Mouse (Mus musculus): Measurements from ENCODE around the gene Slc7a1.

Gene Slc7a1

DNA sequence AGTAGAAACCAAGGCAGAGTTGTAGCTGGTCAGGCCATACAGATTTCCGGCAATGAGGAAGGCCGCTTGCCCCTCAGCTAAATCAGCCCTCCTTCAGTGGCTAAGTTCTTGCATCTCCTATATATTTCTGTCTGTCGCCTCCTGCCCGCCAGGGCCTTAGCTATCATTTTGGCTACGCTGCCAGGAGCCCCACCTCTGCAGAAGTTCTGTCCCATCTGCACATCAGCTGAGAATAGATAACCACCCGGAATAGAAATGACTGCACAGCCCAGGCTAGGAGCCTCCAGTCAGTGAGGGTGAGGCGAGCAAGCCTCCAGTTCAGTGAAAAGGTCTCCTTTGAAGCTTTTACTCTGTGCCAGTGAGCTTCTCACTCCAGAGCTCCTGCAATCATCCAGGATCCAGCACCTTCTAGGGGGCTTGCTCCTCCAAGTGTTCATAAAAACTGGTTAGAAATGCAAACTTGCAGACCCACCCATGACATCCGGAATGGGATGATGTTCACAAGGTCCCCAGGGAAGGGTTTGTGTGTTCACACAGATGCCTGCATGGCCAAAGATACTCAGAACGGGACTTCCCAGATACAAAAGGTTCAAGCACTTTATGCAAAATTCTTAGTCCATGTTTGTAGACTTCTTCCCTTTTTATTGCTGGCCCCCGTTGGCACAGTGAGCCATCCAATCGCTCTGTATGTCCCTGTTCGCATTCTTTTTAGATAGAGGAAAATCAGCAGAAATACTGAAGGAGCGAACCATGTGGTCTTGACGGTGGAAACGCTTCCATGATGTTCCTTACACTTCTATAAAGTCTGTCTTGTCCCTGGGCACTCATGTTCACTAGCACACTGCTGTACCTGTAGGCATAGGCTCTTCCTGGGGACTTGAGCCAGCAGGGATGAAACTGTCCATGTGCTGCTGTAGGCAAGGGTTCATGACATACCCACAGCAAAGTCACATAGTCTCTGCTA lies 10.4 kb downstream of the Slc7a1 start:
- no peak for DNase-seq

DNA sequence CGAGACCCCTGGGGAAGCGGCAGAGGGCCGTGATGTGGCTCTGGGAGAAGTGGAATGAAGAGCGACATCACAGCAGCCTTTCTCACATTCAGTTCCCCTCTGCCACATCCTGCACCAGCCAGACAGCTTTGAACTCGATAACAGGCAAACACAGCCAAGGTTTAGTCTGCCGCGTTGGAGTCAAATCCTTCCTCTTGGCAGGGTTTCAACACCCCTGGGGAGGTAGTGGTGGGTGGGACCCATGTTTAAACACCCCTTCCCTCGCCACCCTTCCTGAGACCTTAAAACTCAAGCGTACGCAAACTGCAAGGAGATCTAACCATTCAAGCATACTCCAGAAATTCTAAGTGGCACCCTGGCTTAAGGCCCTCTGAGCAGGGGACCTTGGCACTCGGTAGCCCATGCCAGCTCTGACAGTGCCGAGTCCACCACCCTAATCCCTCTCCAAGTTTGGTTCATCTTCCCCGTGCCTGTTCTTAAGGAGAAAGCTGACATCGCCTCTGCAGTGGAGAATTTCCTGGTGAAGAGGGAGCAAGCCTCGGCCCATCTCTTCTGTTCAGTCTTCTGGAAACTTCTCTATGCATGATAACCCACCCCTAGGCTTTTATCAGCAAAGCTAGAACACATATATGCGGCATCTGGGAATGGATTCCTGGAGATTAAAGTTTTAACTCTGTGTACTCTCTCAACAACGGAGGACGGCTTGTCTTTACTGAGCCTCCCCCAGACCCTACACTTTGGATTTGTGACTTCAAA lies 11.3 kb downstream of the Slc7a1 start:
- peak; percentile 17 for DNase-seq

DNA sequence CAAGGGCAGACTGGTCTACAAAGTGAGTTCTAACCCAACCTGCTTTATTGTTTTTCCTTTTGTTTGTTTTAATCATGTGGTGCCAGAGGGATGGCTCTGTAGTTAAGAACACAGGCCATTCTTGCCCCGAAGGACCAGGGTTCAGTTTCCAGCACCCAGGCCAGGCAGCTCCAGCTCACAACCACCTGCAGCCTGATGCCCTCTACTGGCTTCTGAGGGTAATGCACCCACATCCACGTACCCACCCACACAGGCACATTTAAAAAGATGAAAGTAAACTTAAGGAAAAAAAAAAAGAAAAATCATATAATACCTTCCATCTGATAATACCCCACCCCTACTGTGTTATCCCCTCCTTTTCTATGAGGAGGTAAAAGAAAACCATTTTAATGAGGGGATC lies 11.9 kb downstream of the Slc7a1 start:
- DNase-seq, result no peak

DNA sequence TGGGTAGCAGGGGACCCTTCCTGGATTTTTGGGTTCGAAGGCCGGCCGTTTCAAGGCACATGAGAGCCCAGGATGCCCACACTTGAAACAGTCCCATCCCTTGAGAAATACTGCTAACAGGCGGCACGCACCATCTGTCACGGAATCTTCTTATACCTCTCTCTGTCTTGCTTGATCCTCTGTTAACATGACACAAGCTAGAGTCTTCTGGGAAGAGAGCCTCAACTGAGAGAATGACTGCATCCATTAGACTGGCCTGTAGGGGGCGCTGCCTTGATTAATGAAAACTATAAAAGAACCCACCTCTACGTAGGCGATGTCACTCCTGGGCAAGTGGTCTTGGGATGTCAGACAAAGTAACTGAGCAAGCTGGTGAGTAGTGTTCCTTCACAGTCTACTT lies 13.2 kb downstream of the Slc7a1 start:
- DNase-seq, result no peak

DNA sequence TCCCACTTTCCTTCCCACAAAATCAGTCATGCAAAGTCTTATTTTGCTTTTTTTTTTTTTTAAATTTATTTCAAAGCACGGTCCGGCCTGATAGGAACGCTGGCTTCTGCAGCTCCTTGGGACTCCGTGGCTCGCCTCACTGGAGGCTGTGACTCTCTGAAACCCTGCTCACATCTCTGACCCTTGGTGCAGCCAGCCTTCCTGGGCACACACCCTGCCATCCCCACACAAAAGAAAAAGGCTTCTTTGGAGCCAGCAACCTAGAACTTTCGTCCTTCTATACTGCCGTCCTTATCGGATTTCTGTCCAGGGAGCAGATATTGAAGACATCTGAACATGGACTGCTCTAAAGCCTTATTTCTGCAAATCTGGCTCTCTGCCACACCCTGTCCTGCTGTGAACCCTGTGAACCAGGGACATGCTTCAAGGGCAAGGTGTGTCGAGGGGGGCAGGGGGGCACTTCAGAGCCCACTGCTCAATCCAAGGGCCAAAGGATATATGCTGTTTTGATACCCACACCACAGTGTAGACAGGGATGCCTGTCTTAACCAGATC lies 15.1 kb downstream of the Slc7a1 start:
- DNase-seq, result peak; percentile 19

DNA sequence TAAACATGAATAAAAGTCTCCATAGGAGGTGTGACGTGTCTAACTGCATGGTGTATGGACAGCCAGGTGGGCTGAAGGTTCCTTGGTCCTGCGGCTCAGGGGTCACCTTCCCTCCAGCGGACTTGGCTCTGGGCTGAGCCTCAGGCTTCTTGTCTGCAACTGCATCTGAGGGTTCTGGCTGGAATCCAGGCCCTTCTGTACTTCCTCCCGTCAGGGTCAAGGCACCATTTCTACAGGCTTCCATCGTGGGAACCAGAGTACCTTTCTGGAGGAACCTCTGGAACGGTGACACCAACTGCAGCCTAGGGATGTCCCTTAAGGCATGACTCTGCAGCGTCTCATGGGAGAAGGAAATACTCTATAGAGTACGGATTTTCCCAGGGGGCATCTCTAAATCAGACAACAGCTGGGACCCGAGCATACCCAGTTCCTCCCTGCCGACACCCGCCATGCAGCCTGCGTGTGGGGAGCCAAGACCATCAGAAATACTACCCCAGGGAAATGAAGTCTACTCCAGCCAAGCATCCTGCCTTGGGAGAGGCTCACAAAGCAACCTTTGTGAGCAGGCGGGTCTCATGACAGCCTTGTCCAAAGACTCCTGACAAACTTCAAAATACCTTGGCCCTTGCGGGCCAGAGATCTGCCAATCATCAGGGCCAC lies 15.7 kb downstream of the Slc7a1 start:
- DNase-seq, result peak; percentile 41

DNA sequence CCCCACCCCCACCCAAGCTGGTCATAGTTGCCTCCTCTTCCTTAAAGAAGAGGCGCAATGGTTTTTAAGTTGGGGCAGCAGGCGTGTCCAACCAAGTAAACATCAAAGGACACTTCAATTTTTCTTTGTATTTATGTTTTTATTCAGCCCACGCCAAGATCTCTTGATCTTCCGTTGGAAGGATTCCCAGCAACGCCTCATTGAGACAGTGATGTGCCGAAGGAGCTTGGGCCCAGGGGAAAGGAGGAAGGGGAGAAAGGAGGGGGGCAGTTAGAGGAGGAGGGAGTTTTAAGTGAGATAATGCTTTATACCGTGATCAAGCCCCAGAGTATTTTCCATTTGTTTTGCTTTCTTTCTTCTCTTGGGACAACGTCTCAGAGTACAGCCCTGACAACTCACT lies 18.6 kb downstream of the Slc7a1 start:
- DNase-seq, result no peak

DNA sequence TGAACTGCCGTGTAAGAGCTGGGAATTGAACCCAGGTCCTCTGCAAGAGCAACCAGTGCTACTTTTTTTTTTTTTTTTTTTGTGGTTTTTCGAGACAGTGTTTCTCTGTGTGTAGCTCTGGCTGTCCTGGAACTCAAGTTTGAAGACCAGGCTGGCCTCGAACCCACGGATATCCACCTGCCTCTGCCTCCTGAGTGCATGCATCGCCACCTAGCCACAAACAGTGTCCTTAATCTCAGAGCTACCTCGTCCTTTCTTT lies 19.5 kb downstream of the Slc7a1 start:
- no peak for DNase-seq

DNA sequence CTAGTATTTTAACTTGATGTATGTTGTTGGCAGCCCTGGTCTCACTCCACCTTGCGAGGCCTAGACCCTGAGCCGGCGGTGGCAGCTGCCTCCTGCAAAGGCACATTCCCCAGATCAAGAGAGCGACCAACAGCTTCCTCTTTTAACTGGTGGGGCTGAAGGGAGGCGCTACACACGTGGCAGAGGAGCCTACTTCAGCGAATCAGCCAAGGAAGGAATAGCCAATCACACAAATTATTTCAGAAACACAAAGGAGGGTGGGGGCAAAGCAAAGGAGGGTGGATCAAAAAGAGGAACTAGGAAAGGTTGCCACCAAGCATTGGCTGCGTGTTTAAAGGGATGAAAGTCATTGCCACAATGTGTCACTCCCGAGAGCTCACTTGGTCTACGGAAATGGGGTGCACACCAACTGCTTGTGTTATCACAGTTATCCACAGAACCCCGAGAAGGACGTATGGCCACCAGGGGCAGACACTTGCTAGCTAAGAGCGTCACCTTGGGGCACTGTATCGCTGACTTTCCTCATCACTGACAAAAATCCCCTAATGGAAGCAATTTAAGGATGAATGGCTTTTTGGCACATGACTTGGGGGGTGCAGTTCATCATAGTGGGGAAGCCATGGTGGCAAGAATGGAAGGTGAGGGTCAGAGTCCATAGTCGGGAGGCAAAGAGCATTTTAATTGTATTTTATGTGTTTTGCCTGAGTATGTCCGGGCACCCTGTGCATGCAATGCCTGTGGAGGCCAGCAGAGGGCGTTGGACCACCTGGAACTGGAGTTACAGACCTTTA lies 20.1 kb downstream of the Slc7a1 start:
- no peak for DNase-seq

DNA sequence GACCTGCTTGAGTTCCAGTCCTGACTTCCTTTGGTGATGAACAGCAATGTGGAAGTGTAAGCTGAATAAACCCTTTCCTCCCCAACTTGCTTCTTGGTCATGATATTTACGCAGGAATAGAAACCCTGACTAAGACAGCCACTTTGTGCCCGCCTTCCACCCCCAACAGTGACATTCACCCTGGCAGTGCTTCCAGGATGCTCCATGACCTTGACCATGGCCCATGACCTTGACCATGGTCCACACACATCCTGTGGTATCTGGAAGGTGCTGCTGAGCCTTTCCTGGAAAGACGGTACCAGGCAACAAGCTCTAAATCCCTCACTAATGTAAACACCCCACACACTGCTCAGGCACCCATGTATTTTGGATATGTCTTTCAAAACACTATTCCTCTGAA lies 21.0 kb downstream of the Slc7a1 start:
- DNase-seq, result no peak

DNA sequence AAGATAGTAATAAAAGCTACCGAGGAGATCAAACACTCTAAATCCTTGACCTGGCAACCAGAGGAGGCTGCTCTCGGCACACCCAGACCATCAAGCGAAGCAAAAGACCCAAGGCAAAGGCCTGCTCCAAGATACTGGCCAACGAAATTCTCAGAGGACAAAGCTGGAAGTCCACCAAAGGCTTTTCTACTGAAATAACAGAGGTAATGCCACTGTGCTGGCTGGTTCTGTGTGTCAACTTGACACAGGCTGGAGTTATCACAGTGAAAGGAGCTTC lies 21.5 kb downstream of the Slc7a1 start:
- no peak for DNase-seq

DNA sequence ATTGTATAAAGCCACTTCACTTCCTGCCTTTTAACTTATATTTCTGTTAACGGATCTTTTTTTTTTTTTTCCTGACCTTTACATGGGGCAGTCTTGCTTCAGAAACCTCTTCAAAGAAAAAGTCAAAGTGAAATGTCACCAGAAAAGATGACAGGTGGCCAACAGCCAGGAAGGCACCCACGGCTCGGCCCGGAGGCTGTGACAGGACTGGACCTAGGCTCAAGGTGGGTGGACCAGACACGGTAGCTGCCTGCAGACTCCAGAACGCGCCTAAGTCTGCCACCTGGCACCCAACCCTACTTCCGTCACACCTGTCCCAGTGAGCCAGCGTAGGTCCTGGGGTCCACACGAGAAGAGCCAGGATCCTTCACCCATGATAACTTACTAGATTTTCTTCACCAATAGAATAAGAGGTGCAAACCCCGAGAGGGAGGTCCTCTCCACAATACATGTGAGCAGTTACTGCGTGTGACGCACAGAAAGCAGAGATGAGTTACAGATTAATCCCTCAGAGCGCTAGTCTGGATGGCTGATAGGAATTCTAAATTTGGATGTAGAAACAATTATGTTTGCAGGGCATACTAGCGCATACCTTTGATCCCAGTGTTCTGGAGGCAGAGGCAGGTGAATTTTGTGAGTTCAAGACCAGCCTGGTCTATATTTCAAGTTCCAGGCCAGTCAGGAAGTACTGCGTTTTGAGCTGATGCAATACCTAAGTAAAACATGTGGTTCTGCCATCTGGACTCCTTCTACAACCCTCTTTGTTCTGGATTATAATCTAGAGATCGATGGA lies 22.1 kb downstream of the Slc7a1 start:
- DNase-seq, result no peak

DNA sequence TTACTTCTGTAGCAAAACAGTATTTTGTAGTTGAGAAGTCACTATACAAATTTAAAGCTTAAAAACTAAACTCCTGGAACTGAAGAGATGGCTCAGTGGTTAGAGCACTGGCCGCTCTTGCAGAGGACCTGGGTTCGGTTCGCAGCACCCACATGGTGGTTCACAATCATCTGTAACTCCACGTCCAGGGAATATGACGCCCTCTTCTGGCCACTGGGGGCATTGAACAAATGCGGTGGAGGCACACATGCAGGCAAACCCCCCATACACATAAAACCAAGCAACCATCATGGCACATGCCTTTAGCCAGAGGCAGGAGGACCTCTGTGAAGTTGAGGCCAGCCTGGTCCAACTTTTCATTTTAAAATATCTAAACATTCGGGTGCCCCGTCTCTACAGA lies 23.3 kb downstream of the Slc7a1 start:
- DNase-seq, result no peak

DNA sequence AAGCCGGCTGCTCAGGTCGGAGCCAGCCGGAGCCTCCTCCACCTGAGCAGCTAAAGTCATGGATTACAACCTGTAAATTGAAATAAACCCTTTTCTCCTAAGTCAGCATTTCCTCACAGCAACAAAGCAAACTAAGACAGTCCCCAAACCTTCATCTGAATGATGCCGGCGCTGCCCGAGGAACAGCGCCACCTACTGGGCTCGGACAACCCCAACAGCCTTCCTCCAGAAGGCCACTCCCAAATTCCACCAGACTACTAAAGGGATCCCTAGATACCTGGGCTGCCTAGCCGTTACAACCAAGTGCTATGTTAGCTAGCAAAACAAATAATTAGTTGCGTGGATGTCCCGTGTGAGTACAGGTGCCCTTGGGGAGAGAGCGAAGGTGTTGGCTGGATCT lies 24.2 kb downstream of the Slc7a1 start:
- DNase-seq, result no peak

DNA sequence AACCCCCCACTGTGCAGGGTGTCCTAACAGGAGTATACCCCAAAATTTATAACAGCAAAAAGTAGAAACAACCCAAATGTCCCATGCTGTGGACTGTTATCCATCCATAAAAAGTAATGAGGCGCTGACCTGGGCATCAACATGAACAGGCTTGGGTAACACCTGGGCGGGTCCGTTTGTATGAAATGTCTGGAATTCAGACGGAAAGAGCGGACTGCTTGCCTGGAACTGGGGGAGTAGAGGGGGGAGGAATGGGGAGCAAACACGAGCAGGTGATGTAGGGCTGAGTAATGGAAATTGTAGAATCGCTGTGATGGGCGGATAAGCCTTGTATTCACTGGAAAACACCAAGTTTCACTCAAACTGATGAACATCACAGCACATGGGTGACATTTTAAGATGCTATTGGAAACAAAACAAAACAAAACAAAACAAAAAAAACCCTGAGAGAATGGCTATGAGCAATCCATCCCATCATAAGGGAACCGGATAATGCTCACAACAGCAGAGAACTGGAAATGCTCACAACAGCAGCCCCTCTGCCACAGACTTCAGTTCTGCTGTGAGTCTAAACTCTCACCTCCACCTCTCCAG lies 26.5 kb downstream of the Slc7a1 start:
- no peak for DNase-seq

DNA sequence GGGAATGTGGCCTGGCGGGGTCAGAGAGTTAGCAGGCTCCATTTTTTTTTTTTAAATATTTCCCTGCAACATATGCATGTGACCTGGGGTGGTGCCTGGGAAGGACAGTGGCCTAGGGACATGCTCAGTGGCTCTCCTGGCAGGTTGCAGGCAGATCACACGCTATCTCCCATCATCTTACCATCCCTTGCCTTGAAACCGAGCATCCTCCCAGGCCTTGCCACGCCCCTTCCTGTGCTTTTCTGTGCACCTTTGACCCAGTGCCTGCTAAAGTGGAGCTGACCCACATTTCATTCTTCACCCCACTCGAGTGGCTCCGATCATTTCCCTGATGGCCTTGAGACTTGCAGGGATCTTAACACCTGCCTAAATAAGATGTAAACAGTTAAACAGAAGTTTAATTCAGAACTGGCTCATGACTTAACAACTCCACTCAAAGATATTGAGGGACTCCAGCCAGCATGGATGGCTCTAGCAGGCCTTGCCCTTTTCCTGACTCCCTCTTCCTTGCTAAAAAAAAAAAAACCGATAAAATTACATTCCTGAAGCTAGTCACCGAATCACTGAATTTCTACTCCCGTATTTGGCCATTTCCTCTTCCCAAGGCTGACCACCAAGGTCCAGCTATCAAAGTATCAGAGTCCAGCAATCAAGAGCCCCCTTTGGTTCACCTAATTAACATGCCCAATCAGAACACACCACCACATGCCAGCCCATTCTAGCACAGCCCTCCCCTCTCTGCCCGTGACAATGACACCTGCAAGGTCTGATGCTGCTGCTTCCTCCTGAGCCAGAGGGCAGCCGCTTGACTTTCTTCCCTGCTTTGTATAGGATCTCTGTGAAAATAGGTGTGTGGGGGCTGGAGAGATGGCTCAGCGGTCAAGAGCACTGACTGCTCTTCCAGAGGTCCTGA lies 27.4 kb downstream of the Slc7a1 start:
- DNase-seq, result no peak

DNA sequence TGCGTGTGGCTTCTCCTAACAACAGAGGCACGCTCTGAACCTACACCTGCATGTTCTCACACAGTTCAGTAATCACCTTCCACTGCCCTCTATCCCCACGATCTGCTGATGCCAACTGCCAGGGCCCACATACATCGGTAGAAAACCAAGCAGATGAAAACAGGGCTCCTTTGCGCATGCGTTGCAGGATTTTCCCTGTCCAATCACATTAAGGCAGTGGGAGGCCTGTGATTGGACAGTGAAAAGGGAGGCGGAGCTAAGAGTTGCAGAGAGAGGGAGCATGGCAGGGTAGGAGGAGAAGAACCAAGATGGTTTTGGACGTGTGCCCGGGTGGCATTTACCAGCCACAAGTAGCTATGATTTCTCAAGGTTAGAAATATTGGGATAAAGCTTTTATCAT lies 28.3 kb downstream of the Slc7a1 start:
- no peak for DNase-seq

DNA sequence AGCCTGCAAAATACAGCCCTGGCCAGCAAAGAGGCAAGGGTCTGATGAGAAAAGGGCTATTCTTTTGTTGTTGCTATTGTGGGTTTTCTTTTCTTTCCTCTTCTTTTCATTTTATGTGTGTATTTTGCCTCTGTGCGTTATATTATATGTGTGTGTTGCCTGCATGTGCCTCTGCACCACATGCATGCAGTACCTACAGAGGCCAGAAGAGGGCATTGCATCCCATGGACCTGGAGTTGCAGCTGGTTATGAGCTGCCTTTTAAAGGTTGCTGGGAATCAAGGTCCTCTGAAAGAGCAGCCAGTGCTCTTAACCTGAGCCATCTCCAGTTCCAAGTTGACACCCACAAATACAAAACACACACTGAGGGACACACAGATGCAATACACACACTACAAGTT lies 29.1 kb downstream of the Slc7a1 start:
- no peak for DNase-seq

DNA sequence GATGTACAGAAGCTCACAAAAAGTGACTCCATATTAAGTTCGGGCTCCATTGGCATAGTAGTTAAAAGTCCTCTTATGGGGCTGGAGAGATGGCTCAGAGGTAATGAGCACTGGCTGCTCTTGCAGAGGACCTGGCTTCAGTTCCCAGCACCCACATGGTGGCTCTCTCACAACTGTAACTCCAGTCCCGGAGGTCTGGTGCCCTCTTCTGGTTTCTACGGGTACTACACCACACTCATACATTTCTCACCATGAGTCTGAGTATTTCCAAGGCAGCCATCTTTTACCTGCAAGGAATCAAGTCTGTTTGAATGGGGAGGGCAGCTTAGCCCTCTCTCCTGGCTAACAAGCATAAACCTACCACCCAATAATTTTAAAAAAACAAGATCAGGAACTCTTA lies 30.5 kb downstream of the Slc7a1 start:
- DNase-seq, result no peak

DNA sequence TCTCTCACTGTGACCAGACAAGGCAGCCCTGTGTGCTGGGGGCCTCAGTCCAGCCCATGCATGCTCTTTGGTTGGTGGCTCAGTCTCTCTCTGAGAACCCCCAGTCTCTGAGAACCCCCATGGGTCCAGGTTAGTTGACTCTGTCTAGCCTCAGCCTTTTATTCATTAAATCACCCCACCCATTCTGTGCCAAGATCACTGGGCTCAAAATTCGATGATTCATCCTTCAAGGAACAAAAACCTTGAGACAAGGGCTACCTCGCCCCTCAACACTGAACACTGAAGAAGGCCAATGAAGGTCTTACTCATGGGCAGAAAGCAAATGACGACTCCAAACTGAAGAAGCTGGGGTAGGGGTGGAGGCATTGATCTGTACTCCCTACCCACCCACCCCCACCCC lies 31.9 kb downstream of the Slc7a1 start:
- DNase-seq, result no peak

DNA sequence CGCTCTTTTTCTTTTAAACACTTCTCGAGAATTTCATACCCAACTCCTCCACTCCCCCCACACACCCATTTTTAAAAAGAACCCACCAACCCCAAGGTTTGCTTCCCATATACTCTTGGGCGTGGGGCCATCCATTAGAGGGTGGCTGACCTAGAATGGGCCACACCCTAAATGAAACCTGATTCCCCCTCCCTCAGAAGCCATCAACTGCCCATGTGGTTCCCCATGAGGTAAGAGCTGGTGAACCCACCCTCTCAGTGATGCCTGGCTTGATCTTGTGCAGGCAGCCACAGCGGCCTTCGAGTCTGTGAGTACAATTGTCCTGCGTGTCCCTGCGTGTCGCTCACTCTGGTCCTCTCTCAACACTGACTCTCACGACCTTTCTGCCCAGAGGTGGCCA lies 33.2 kb downstream of the Slc7a1 start:
- DNase-seq, result no peak

Data from kidney, postnatal 14 days (tissue).